In the genomic region with DNA sequence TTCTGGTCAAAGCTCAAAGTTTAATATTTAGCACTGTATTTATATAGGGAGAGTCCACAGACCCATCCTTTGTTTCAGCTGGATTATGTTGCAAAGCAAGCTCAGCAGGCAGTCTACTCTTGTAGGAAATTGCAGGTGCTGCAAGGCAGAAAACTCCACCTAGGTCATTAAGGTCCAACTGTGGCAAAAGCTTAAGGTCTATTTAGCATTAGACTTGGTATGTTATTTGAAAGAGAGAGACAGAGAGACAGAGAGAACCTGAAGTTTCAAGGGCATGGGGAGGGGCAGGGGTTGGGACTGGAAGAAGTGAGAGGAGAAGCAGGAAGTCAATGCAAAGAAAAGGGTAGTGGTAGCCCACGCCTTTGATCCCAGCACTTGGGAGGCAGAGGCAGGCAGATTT, we compare ENCODE assay signal across 32 mouse cellular contexts. TPM values are rescaled to one million over a fixed set of nuclear protein-coding genes. Genes with fewer than 3 reads are reported as not detected.
"Had no signal": no experiment of that assay in that cellular context is flagged by ENCODE, and none has a peak within 500 bp of the region (broad histone marks: within the 10 kb centered on the region; RNA-seq: fewer than 3 reads in every experiment).

No protein-coding gene starts in this region.

- ATAC-seq: hindbrain, embryonic 16.5 days; inflammation-experienced regulatory T-cells, adult 6 months; intestine, embryonic 15.5 days; intestine, postnatal 0 days had no signal

- DNase-seq: gastrocnemius, adult 2 months; gastrocnemius, postnatal 10 days; gastrocnemius, postnatal 25 days; heart, adult 18-20 months; heart, postnatal 10 days; heart, postnatal 36 days; kidney, adult 18-20 months; kidney, adult 8-10 months; kidney, postnatal 10 days; kidney, postnatal 25 days; kidney, postnatal 4 days; liver; liver, embryonic 13.5 days had no signal

- H3K9ac ChIP-seq: heart, embryonic 12.5 days; hindbrain, embryonic 12.5 days; hindbrain, embryonic 14.5 days; intestine, embryonic 15.5 days; limb, embryonic 12.5 days; liver, embryonic 13.5 days; liver, embryonic 15.5 days had no signal

- H3K4me3 ChIP-seq: gastrocnemius, adult 2 months; heart, embryonic 10.5 days; heart, embryonic 12.5 days; hindbrain, embryonic 12.5 days; intestine, embryonic 15.5 days; layer of hippocampus, adult 2 months; left cerebral cortex, adult 2 months; limb, embryonic 10.5 days; limb, embryonic 12.5 days; liver, embryonic 13.5 days; liver, embryonic 15.5 days had no signal

- H3K27me3 ChIP-seq: heart, embryonic 12.5 days; hindbrain, embryonic 12.5 days; intestine, embryonic 15.5 days; limb, embryonic 12.5 days; liver, embryonic 13.5 days; liver, embryonic 15.5 days had no signal

- H3K9me3 ChIP-seq: heart, embryonic 10.5 days; hindbrain, embryonic 12.5 days; intestine, embryonic 15.5 days; limb, embryonic 10.5 days; liver, embryonic 13.5 days; liver, embryonic 15.5 days had no signal

- H3K27ac ChIP-seq: gastrocnemius, adult 2 months; heart, embryonic 10.5 days; hindbrain, embryonic 12.5 days; hindbrain, embryonic 14.5 days; intestine, embryonic 15.5 days; layer of hippocampus, adult 2 months; left cerebral cortex, adult 2 months; limb, embryonic 10.5 days; limb, embryonic 12.5 days; liver, embryonic 13.5 days; liver, embryonic 15.5 days had no signal

- H3K4me2 ChIP-seq: heart, embryonic 12.5 days; hindbrain, embryonic 12.5 days; hindbrain, embryonic 14.5 days; intestine, embryonic 15.5 days; limb, embryonic 12.5 days; liver, embryonic 11.5 days; liver, embryonic 13.5 days; liver, embryonic 15.5 days had no signal

- H3K36me3 ChIP-seq: heart, embryonic 10.5 days; heart, embryonic 12.5 days; hindbrain, embryonic 12.5 days; intestine, embryonic 15.5 days; limb, embryonic 10.5 days; limb, embryonic 12.5 days; liver, embryonic 13.5 days; liver, embryonic 15.5 days had no signal

- H3K4me1 ChIP-seq: heart, embryonic 10.5 days; heart, embryonic 12.5 days; hindbrain, embryonic 12.5 days; intestine, embryonic 15.5 days; limb, embryonic 10.5 days; limb, embryonic 12.5 days; liver, embryonic 13.5 days; liver, embryonic 15.5 days had no signal

RNA-seq across cellular contexts. Expression of a gene that starts 14.0 kb away (rescaled TPM):
- polyA plus RNA-seq: heart, embryonic 10.5 days; heart, embryonic 12.5 days; heart, embryonic 14.5 days; heart, embryonic 16.5 days; hindbrain, embryonic 12.5 days; hindbrain, embryonic 14.5 days; hindbrain, embryonic 16.5 days; inflammation-experienced regulatory T-cells, adult 6 months; intestine, embryonic 15.5 days; intestine, postnatal 0 days; kidney, embryonic 14.5 days; kidney, embryonic 16.5 days; limb, embryonic 10.5 days; limb, embryonic 12.5 days; limb, embryonic 14.5 days; liver, embryonic 11.5 days; liver, embryonic 13.5 days; liver, embryonic 15.5 days had no signal
